Mouse (Mus musculus) testis, postnatal 14 days (tissue): ENCODE measurements around the gene Ufl1.
"Not testable (repeated sequence)": the region's sequence is repeated elsewhere in the genome, so short reads cannot be mapped to it uniquely, and the experiment has no call there.

ENCODE experiments used
- DNase-seq: peaks from one replicate; pipeline ENCODE4 v3.0.0; 2021; ENCODE audit warnings: low spot score

Gene Ufl1

GRCm38 (mm10) chr4:25281671-25282038, at the start of gene Ufl1:
TSS of gene Ufl1 (minus strand) at chr4:25281821.
- DNase-seq, result peak; percentile 95

GRCm38 (mm10) chr4:25325684-25326220, 44.1 kb upstream of the Ufl1 start:
- DNase-seq, result no peak

- no peak for DNase-seq
These were observed 41.1 kb upstream of the Ufl1 start for GRCm38 (mm10) chr4:25322631-25323178.

- no peak for DNase-seq
These were observed 32.1 kb upstream of the Ufl1 start for GRCm38 (mm10) chr4:25313767-25314166.

GRCm38 (mm10) chr4:25285002-25285401, 3.4 kb upstream of the Ufl1 start:
- DNase-seq, result not testable (repeated sequence)

- DNase-seq, result no peak
These were observed 517 bp downstream of the Ufl1 start for GRCm38 (mm10) chr4:25280938-25281670.

GRCm38 (mm10) chr4:25272861-25273627, 8.6 kb downstream of the Ufl1 start:
- no peak for DNase-seq

- no peak for DNase-seq
These were observed 9.7 kb downstream of the Ufl1 start for GRCm38 (mm10) chr4:25271926-25272325.

- no peak for DNase-seq
These were observed 14.5 kb downstream of the Ufl1 start for GRCm38 (mm10) chr4:25267144-25267543.

GRCm38 (mm10) chr4:25257822-25258398, 23.7 kb downstream of the Ufl1 start:
- no peak for DNase-seq

- DNase-seq, result no peak
These were observed 38.8 kb downstream of the Ufl1 start, which contains the start of gene Fhl5 for GRCm38 (mm10) chr4:25242776-25243175. TSS of gene Fhl5 (minus strand) at chr4:25242876.

GRCm38 (mm10) chr4:25235663-25236062, 46.0 kb downstream of the Ufl1 start:
- not testable (repeated sequence) for DNase-seq

GRCm38 (mm10) chr4:25233767-25234166, 47.9 kb downstream of the Ufl1 start:
- DNase-seq, result not testable (repeated sequence)

GRCm38 (mm10) chr4:25232546-25232945, 49.1 kb downstream of the Ufl1 start:
- no peak for DNase-seq

GRCm38 (mm10) chr4:25227527-25227926, 54.1 kb downstream of the Ufl1 start:
- no peak for DNase-seq

- no peak for DNase-seq
These were observed 59.7 kb downstream of the Ufl1 start for GRCm38 (mm10) chr4:25221927-25222326.

- no peak for DNase-seq
These were observed 68.2 kb downstream of the Ufl1 start for GRCm38 (mm10) chr4:25213451-25213850.

GRCm38 (mm10) chr4:25206166-25206565, 75.5 kb downstream of the Ufl1 start:
- no peak for DNase-seq
